Mouse (Mus musculus): ENCODE results near the gene Rere.

DNA sequence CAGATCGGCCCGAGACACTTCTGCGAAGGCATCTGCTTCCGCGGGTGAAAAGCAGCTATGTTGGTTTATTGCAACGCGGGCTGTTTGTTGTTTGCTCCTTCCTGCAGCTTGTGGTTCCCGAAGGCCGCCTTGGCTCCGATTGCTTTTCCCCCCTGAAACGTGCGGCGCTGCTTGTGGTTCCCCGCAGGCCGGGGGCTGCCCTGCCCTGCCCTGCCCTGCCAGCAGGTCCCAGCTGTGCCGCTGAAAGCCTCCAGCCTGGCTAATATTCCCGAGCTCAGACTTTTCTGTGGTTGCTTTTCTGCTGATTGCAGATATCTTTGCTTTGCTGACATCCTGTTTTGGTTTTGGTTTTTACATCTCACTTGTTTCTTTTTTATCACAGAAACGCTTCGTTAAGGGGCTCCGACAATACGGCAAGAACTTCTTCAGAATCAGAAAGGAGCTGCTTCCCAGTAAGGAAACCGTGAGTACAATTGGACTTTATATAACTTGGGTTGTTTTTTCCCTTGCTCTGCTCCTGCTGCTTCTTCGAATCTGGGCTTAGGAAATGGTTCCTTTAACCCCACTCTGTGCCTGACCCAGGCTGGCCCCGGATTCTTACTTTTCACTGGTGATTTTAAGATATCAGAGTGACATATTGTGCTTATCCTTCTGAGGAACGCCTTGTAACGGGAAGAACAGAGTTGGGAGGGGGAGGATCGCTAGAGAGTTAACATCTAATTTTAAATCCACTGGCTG, 288.6 kb downstream of the Rere start:
- TF ChIP-seq POLR2A (IDR thresholded peaks at IDR 0.05; ENCODE audit: borderline replicate concordance, control insufficient read depth, low read depth, low read length) (0 out of 2 replicates have a peak, but pooled peaks have one; percentile 17), CTCF (IDR thresholded peaks at IDR 0.05; ENCODE audit: control insufficient read depth, insufficient read depth, low read length) (no peak)

Measured in bone marrow, adult 2 months (tissue).